Mouse (Mus musculus): ENCODE measurements around the gene Pygb.

GRCm38 (mm10) chr2:150755016-150755415, 31.5 kb upstream of the Pygb start:
- no peak for TF ChIP-seq EP300 (optimal IDR thresholded peaks at IDR 0.05)
- TF ChIP-seq CTCF (IDR thresholded peaks at IDR 0.05; ENCODE audit: low read depth): no peak

All from stomach, postnatal 0 days (tissue).